Mouse (Mus musculus) G1E (cell line): Measurements from ENCODE around the gene Stat5b. TPM values are rescaled to one million over a fixed set of nuclear protein-coding genes. Genes with fewer than 3 reads are reported as not detected.

ENCODE experiments used
- ATAC-seq: 2 replicates; pipeline ENCODE4 v1.8.0; 2016; ENCODE audit warnings: mild to moderate bottlenecking; ENCODE audit not compliant: insufficient number of reproducible peaks, poor library complexity, low FRiP score, severe bottlenecking; ENCODE audit errors: extremely low read depth
- DNase-seq: peaks from one replicate; pipeline ENCODE4 v3.0.0; 2012; ENCODE audit warnings: low spot score
- H3K27me3 ChIP-seq: 2 replicates; pipeline ENCODE4 v1.6.1; 2012; ENCODE audit warnings: mild to moderate bottlenecking, low read length, inconsistent platforms; ENCODE audit not compliant: insufficient read depth
- H3K36me3 ChIP-seq: replicated peaks from 2 replicates; pipeline ENCODE3; 2012; ENCODE audit warnings: mild to moderate bottlenecking, inconsistent platforms
- H3K4me1 ChIP-seq: 2 replicates; pipeline ENCODE4 v1.6.1; 2012; ENCODE audit warnings: low read depth, low read length, inconsistent platforms, mixed read lengths; ENCODE audit not compliant: insufficient read depth
- H3K4me3 ChIP-seq: 2 replicates; pipeline ENCODE4 v1.5.1; 2012; ENCODE audit warnings: low read depth, mild to moderate bottlenecking, inconsistent platforms, low read length, moderate library complexity, mixed read lengths
- H3K9me3 ChIP-seq: replicated peaks from 2 replicates; pipeline ENCODE4 v1.6.1; 2012; ENCODE audit warnings: inconsistent platforms
- CTCF ChIP-seq: IDR thresholded peaks from 2 replicates; pipeline ENCODE4 v1.5.1; 2012; ENCODE audit warnings: low read depth, low read length, inconsistent platforms, mixed read lengths
- GATA1 ChIP-seq: IDR thresholded peaks from 2 replicates; pipeline ENCODE4 v1.6.1; 2012; ENCODE audit warnings: borderline replicate concordance, low read length, inconsistent platforms, mixed read lengths
- GATA2 ChIP-seq: IDR thresholded peaks from 2 replicates; pipeline ENCODE4 v1.6.1; 2012; ENCODE audit warnings: low read depth, low read length, inconsistent platforms, borderline replicate concordance
- POLR2AphosphoS5 ChIP-seq: IDR thresholded peaks from 2 replicates; pipeline ENCODE4 v1.6.1; 2012; ENCODE audit warnings: low read depth, low read length, inconsistent platforms; ENCODE audit not compliant: insufficient replicate concordance
- TAL1 ChIP-seq: conservative IDR thresholded peaks from 2 replicates; pipeline ENCODE4 v1.6.1; 2012; ENCODE audit warnings: low read depth, low read length, inconsistent platforms, mixed read lengths
- polyA plus RNA-seq: library from polyadenylated mRNA; stranded (reverse); fragments of >175 nt; gene quantifications from 2 replicates; pipeline ENCODE4 v1.2.3, GENCODE M21; 2012
- total RNA-seq, 2 experiments: library from RNA; stranded (forward) in 1 of 2; stranded (reverse) in 1 of 2; fragments of 200-1000 nt in 1 of 2; fragments of >200 nt in 1 of 2; fragmentation: Nextera tagmentation in 1 of 2; gene quantifications; 2 replicates each; pipeline ENCODE4 v1.2.3; 2014 to 2017

The Stat5b gene
- total and polyA plus RNA-seq, 3 experiments = 55.9 to 93.0 (median 73.5) TPM

- Histone ChIP-seq H3K4me3 (no peak overlapping the region), H3K4me1 (no peaks in the 10 kb centered on the region; the same call in 1 of the 2 replicates), H3K9me3 (no peaks in the 10 kb centered on the region), H3K27me3 (no peaks in the 10 kb centered on the region), H3K36me3 (peaks cover 98% of the 10 kb centered on the region)
- no peak for DNase-seq
- TF ChIP-seq CTCF (no peak), GATA2 (no peak), TAL1 (no peak), POLR2AphosphoS5 (no peak), GATA1 (no peak)
- ATAC-seq = no peak
Measured at GRCm38 (mm10) chr11:100785774-100786173, 64.8 kb downstream of the Stat5b start.

GRCm38 (mm10) chr11:100784286-100784685 is 66.2 kb downstream of the Stat5b start:
- H3K36me3 ChIP-seq = peaks cover 98% of the 10 kb centered on the region
- H3K27me3 ChIP-seq = no peaks in the 10 kb centered on the region
- DNase-seq = no peak
- ATAC-seq = no peak
- TF ChIP-seq CTCF = no peak
- no peak for TF ChIP-seq TAL1
- TF ChIP-seq GATA2 = no peak
- TF ChIP-seq POLR2AphosphoS5 = no peak
- no peak for TF ChIP-seq GATA1
- H3K9me3 ChIP-seq = no peaks in the 10 kb centered on the region
- no peak overlapping the region for H3K4me3 ChIP-seq
- H3K4me1 ChIP-seq = no peaks in the 10 kb centered on the region; the same call in 1 of the 2 replicates

- no peak for ATAC-seq
- Histone ChIP-seq H3K4me1 (no peaks in the 10 kb centered on the region; the same call in 1 of the 2 replicates), H3K9me3 (no peaks in the 10 kb centered on the region), H3K27me3 (no peaks in the 10 kb centered on the region), H3K36me3 (peaks cover 96% of the 10 kb centered on the region), H3K4me3 (no peak overlapping the region)
- DNase-seq = no peak
- TF ChIP-seq CTCF (no peak), POLR2AphosphoS5 (no peak), GATA2 (no peak), GATA1 (no peak), TAL1 (no peak)
Measured at GRCm38 (mm10) chr11:100782568-100782967, 68.0 kb downstream of the Stat5b start.

- Histone ChIP-seq H3K4me1 (no peaks in the 10 kb centered on the region; the same call in 1 of the 2 replicates), H3K27me3 (no peaks in the 10 kb centered on the region), H3K4me3 (no peak overlapping the region), H3K9me3 (no peaks in the 10 kb centered on the region), H3K36me3 (peaks cover 95% of the 10 kb centered on the region)
- ATAC-seq (no peak), DNase-seq (no peak)
- no peak for TF ChIP-seq TAL1
- TF ChIP-seq GATA2 = no peak
- TF ChIP-seq CTCF = no peak
- no peak for TF ChIP-seq POLR2AphosphoS5
- no peak for TF ChIP-seq GATA1
Measured at GRCm38 (mm10) chr11:100781763-100782475, 68.6 kb downstream of the Stat5b start.

GRCm38 (mm10) chr11:100780247-100780646 is 70.3 kb downstream of the Stat5b start:
- TF ChIP-seq GATA2 = no peak
- no peak for TF ChIP-seq CTCF
- no peak for TF ChIP-seq POLR2AphosphoS5
- TF ChIP-seq GATA1 = no peak
- no peak for TF ChIP-seq TAL1
- ATAC-seq = no peak
- Histone ChIP-seq H3K4me1 (no peaks in the 10 kb centered on the region; the same call in 1 of the 2 replicates), H3K9me3 (no peaks in the 10 kb centered on the region), H3K36me3 (peaks cover 90% of the 10 kb centered on the region), H3K27me3 (no peaks in the 10 kb centered on the region), H3K4me3 (no peak overlapping the region)
- no peak for DNase-seq

- Histone ChIP-seq H3K36me3 (peaks cover 73% of the 10 kb centered on the region), H3K4me1 (peaks cover 6% of the 10 kb centered on the region; the same call in 1 of the 2 replicates), H3K27me3 (no peaks in the 10 kb centered on the region), H3K4me3 (no peak overlapping the region), H3K9me3 (no peaks in the 10 kb centered on the region)
- DNase-seq = no peak
- TF ChIP-seq POLR2AphosphoS5 (no peak), CTCF (no peak), TAL1 (no peak), GATA2 (no peak), GATA1 (no peak)
- no peak for ATAC-seq
Measured at GRCm38 (mm10) chr11:100778069-100778468, 72.5 kb downstream of the Stat5b start.
